Mouse (Mus musculus): ENCODE data around the gene Ccdc126. TPM values are rescaled to one million over a fixed set of nuclear protein-coding genes. Genes with fewer than 3 reads are reported as not detected.
A peak's percentile ranks its signal among the peaks of the same experiment; 100 is the strongest.
"Not testable (repeated sequence)": the region's sequence is repeated elsewhere in the genome, so short reads cannot be mapped to it uniquely, and the experiment has no call there.

The Ccdc126 gene
- polyA plus RNA-seq, 1 experiment from 2014 or later = 10.3 TPM

- H3K4me2 ChIP-seq (ENCODE audit: low read length) = no peak overlapping the region
- no peaks in the 10 kb centered on the region for H3K4me1 ChIP-seq (replicated peaks; ENCODE audit: control insufficient read depth, insufficient read depth, low read length)
These were observed 20.8 kb upstream of the Ccdc126 start for GRCm38 (mm10) chr6:49298286-49298685.

GRCm38 (mm10) chr6:49314821-49315220 is 4.3 kb upstream of the Ccdc126 start:
- H3K4me1 ChIP-seq (replicated peaks; ENCODE audit: control insufficient read depth, insufficient read depth, low read length); H3K27ac ChIP-seq (ENCODE audit: low read length); ATAC-seq; H3K9ac ChIP-seq (replicated peaks; ENCODE audit: low read depth, low read length); H3K4me3 ChIP-seq (replicated peaks; ENCODE audit: low read length); H3K4me2 ChIP-seq (ENCODE audit: low read length); H3K36me3 ChIP-seq (ENCODE audit: control insufficient read depth, insufficient read depth); H3K27me3 ChIP-seq (replicated peaks; ENCODE audit: control insufficient read depth, insufficient read depth, low read length); H3K9me3 ChIP-seq (ENCODE audit: control insufficient read depth, low read length): not testable (repeated sequence)
- 54% methylated on average over 3 of the region's 3 CpGs for WGBS

More at GRCm38 (mm10) chr6:49298286-49298685, 20.8 kb upstream of the Ccdc126 start:
- H3K27me3 ChIP-seq (replicated peaks; ENCODE audit: control insufficient read depth, insufficient read depth, low read length) = no peaks in the 10 kb centered on the region
- H3K9me3 ChIP-seq (ENCODE audit: control insufficient read depth, low read length) = no peaks in the 10 kb centered on the region
- H3K36me3 ChIP-seq (ENCODE audit: control insufficient read depth, insufficient read depth) = no peaks in the 10 kb centered on the region
- no peak overlapping the region for H3K9ac ChIP-seq (replicated peaks; ENCODE audit: low read depth, low read length)
- no peak for ATAC-seq
- no peak overlapping the region for H3K4me3 ChIP-seq (replicated peaks; ENCODE audit: low read length)
- H3K27ac ChIP-seq (ENCODE audit: low read length) = no peak overlapping the region

- no peaks in the 10 kb centered on the region for H3K27me3 ChIP-seq (replicated peaks; ENCODE audit: control insufficient read depth, insufficient read depth, low read length)
- no peaks in the 10 kb centered on the region for H3K36me3 ChIP-seq (ENCODE audit: control insufficient read depth, insufficient read depth)
- 13% methylated on average over 13 of the region's 13 CpGs for whole genome bisulfite sequencing
- peak overlapping the region; percentile 89 for H3K9ac ChIP-seq (replicated peaks; ENCODE audit: low read depth, low read length)
- peak overlapping the region; percentile 84 for H3K27ac ChIP-seq (ENCODE audit: low read length)
- peak; percentile 34 for ATAC-seq
- H3K9me3 ChIP-seq (ENCODE audit: control insufficient read depth, low read length) = no peaks in the 10 kb centered on the region
- peaks cover 5% of the 10 kb centered on the region for H3K4me1 ChIP-seq (replicated peaks; ENCODE audit: control insufficient read depth, insufficient read depth, low read length)
- H3K4me2 ChIP-seq (ENCODE audit: low read length) = peak overlapping the region; percentile 57
- peak overlapping the region; percentile 80 for H3K4me3 ChIP-seq (replicated peaks; ENCODE audit: low read length)
These were observed 681 bp downstream of the Ccdc126 start for GRCm38 (mm10) chr6:49319595-49320315.

GRCm38 (mm10) chr6:49321341-49321740 is 2.3 kb downstream of the Ccdc126 start:
- Histone ChIP-seq H3K9ac (replicated peaks; ENCODE audit: low read depth, low read length) (no peak overlapping the region), H3K4me1 (replicated peaks; ENCODE audit: control insufficient read depth, insufficient read depth, low read length) (peaks cover 5% of the 10 kb centered on the region), H3K27ac (ENCODE audit: low read length) (no peak overlapping the region), H3K36me3 (ENCODE audit: control insufficient read depth, insufficient read depth) (no peaks in the 10 kb centered on the region), H3K4me3 (replicated peaks; ENCODE audit: low read length) (no peak overlapping the region), H3K4me2 (ENCODE audit: low read length) (no peak overlapping the region), H3K9me3 (ENCODE audit: control insufficient read depth, low read length) (no peaks in the 10 kb centered on the region), H3K27me3 (replicated peaks; ENCODE audit: control insufficient read depth, insufficient read depth, low read length) (no peaks in the 10 kb centered on the region)
- no peak for ATAC-seq
- 88% methylated on average over 3 of the region's 3 CpGs for WGBS

- Histone ChIP-seq H3K9ac (replicated peaks; ENCODE audit: low read depth, low read length) (no peak overlapping the region), H3K27me3 (replicated peaks; ENCODE audit: control insufficient read depth, insufficient read depth, low read length) (no peaks in the 10 kb centered on the region), H3K9me3 (ENCODE audit: control insufficient read depth, low read length) (no peaks in the 10 kb centered on the region), H3K36me3 (ENCODE audit: control insufficient read depth, insufficient read depth) (no peaks in the 10 kb centered on the region), H3K4me1 (replicated peaks; ENCODE audit: control insufficient read depth, insufficient read depth, low read length) (peaks cover 5% of the 10 kb centered on the region), H3K4me2 (ENCODE audit: low read length) (no peak overlapping the region), H3K4me3 (replicated peaks; ENCODE audit: low read length) (no peak overlapping the region), H3K27ac (ENCODE audit: low read length) (no peak overlapping the region)
- ATAC-seq = no peak
These were observed 3.0 kb downstream of the Ccdc126 start for GRCm38 (mm10) chr6:49322056-49322455.

- 70% methylated on average over 2 of the region's 2 CpGs for WGBS
- Histone ChIP-seq H3K4me2 (ENCODE audit: low read length) (no peak overlapping the region), H3K9ac (replicated peaks; ENCODE audit: low read depth, low read length) (no peak overlapping the region), H3K27me3 (replicated peaks; ENCODE audit: control insufficient read depth, insufficient read depth, low read length) (no peaks in the 10 kb centered on the region), H3K36me3 (ENCODE audit: control insufficient read depth, insufficient read depth) (no peaks in the 10 kb centered on the region), H3K4me3 (replicated peaks; ENCODE audit: low read length) (no peak overlapping the region), H3K9me3 (ENCODE audit: control insufficient read depth, low read length) (no peaks in the 10 kb centered on the region), H3K27ac (ENCODE audit: low read length) (no peak overlapping the region), H3K4me1 (replicated peaks; ENCODE audit: control insufficient read depth, insufficient read depth, low read length) (peaks cover 5% of the 10 kb centered on the region)
- ATAC-seq = no peak
These were observed 3.9 kb downstream of the Ccdc126 start for GRCm38 (mm10) chr6:49322986-49323385.

- ATAC-seq = no peak
- Histone ChIP-seq H3K36me3 (ENCODE audit: control insufficient read depth, insufficient read depth) (no peaks in the 10 kb centered on the region), H3K9ac (replicated peaks; ENCODE audit: low read depth, low read length) (no peak overlapping the region), H3K4me1 (replicated peaks; ENCODE audit: control insufficient read depth, insufficient read depth, low read length) (peaks cover 5% of the 10 kb centered on the region), H3K9me3 (ENCODE audit: control insufficient read depth, low read length) (no peaks in the 10 kb centered on the region), H3K4me2 (ENCODE audit: low read length) (no peak overlapping the region), H3K4me3 (replicated peaks; ENCODE audit: low read length) (no peak overlapping the region), H3K27me3 (replicated peaks; ENCODE audit: control insufficient read depth, insufficient read depth, low read length) (no peaks in the 10 kb centered on the region), H3K27ac (ENCODE audit: low read length) (no peak overlapping the region)
- 53% methylated on average over 2 of the region's 2 CpGs for WGBS
These were observed 5.5 kb downstream of the Ccdc126 start for GRCm38 (mm10) chr6:49324528-49324927.

- H3K4me3 ChIP-seq (replicated peaks; ENCODE audit: low read length) = no peak overlapping the region
- H3K4me2 ChIP-seq (ENCODE audit: low read length) = no peak overlapping the region
- 81% methylated on average over 1 of the region's 1 CpGs for WGBS
- H3K27me3 ChIP-seq (replicated peaks; ENCODE audit: control insufficient read depth, insufficient read depth, low read length) = no peaks in the 10 kb centered on the region
- ATAC-seq = no peak
- H3K9ac ChIP-seq (replicated peaks; ENCODE audit: low read depth, low read length) = no peak overlapping the region
- H3K27ac ChIP-seq (ENCODE audit: low read length) = no peak overlapping the region
- no peaks in the 10 kb centered on the region for H3K36me3 ChIP-seq (ENCODE audit: control insufficient read depth, insufficient read depth)
- peaks cover under 1% of the 10 kb centered on the region for H3K4me1 ChIP-seq (replicated peaks; ENCODE audit: control insufficient read depth, insufficient read depth, low read length)
- H3K9me3 ChIP-seq (ENCODE audit: control insufficient read depth, low read length) = no peaks in the 10 kb centered on the region
These were observed 6.2 kb downstream of the Ccdc126 start for GRCm38 (mm10) chr6:49325294-49325693.

- no peak overlapping the region for H3K4me3 ChIP-seq (replicated peaks; ENCODE audit: low read length)
- H3K4me1 ChIP-seq (replicated peaks; ENCODE audit: control insufficient read depth, insufficient read depth, low read length) = no peaks in the 10 kb centered on the region
- H3K4me2 ChIP-seq (ENCODE audit: low read length) = no peak overlapping the region
- no peaks in the 10 kb centered on the region for H3K36me3 ChIP-seq (ENCODE audit: control insufficient read depth, insufficient read depth)
- WGBS = 88% methylated on average over 3 of the region's 3 CpGs
- no peaks in the 10 kb centered on the region for H3K9me3 ChIP-seq (ENCODE audit: control insufficient read depth, low read length)
- no peak overlapping the region for H3K9ac ChIP-seq (replicated peaks; ENCODE audit: low read depth, low read length)
- H3K27ac ChIP-seq (ENCODE audit: low read length) = no peak overlapping the region
- H3K27me3 ChIP-seq (replicated peaks; ENCODE audit: control insufficient read depth, insufficient read depth, low read length) = no peaks in the 10 kb centered on the region
- no peak for ATAC-seq
These were observed 7.8 kb downstream of the Ccdc126 start for GRCm38 (mm10) chr6:49326846-49327245.

Measured in forebrain, embryonic 16.5 days (tissue).